ENCODE assay signal across 22 mouse cellular contexts in the genomic region with DNA sequence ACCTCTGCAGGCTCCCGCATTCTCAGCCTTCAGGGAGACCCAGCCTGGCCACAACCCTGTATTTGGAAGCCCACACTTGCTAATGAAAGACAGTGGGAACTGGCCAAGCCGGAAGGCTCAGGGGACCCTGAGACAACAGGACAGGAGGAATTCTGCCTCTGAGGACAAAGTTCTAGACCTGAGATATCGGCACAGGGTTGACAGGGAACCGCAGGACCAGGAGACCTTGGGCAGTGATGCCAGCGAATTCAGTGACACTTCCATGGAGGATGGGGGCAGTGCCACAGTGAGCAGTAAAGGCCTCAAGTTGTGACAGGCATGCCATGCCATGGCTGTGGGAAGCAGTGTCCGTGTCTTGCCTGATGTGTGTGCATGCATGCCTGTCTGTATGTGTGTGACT. TPM values are rescaled to one million over a fixed set of nuclear protein-coding genes. Genes with fewer than 3 reads are reported as not detected.
"Had no signal": no experiment of that assay in that cellular context is flagged by ENCODE, and none has a peak within 500 bp of the region (broad histone marks: within the 10 kb centered on the region; RNA-seq: fewer than 3 reads in every experiment).

No protein-coding gene starts in this region.

- H3K9me3 ChIP-seq: neural tube, embryonic 12.5 days; neural tube, embryonic 13.5 days; neural tube, embryonic 15.5 days; stomach, embryonic 15.5 days had no signal

- H3K27me3 ChIP-seq: neural tube, embryonic 12.5 days; neural tube, embryonic 13.5 days; neural tube, embryonic 15.5 days; stomach, embryonic 15.5 days had no signal

- DNase-seq: retina, postnatal 1 day; right cerebral cortex, adult 18-20 months; right cerebral cortex, postnatal 14 days; right cerebral cortex, postnatal 25 days; right cerebral cortex, postnatal 4 days; spleen, adult 18-20 months; thymus, adult 18-20 months; thymus, adult 2 months; thymus, postnatal 14 days; thymus, postnatal 25 days; thymus, postnatal 36 days; thymus, postnatal 4 days had no signal

- H3K4me1 ChIP-seq: neural tube, embryonic 12.5 days; neural tube, embryonic 13.5 days; neural tube, embryonic 15.5 days; stomach, embryonic 15.5 days had no signal

- H3K4me3 ChIP-seq: neural tube, embryonic 12.5 days; neural tube, embryonic 13.5 days; neural tube, embryonic 15.5 days; stomach, embryonic 15.5 days had no signal

- H3K27ac ChIP-seq: neural tube, embryonic 12.5 days; neural tube, embryonic 13.5 days; neural tube, embryonic 15.5 days; stomach, embryonic 15.5 days; stomach, postnatal 0 days had no signal

RNA-seq across cellular contexts. Expression of a gene that starts 6.9 kb away (rescaled TPM):
- total RNA-seq: neutrophil, adult 5-6 weeks had no signal

RNA-seq across cellular contexts. Expression of a gene that starts 12.6 kb away (rescaled TPM):
- total RNA-seq: neutrophil, adult 5-6 weeks had no signal
- polyA plus RNA-seq: small intestine, adult 2 months; spleen, adult 2 months; thymus, adult 2 months had no signal

RNA-seq across cellular contexts. Expression of a gene that starts 43.2 kb away (rescaled TPM):
- total RNA-seq: neutrophil, adult 5-6 weeks had no signal
- polyA plus RNA-seq: neural tube, embryonic 11.5 days had no signal

RNA-seq across cellular contexts. Expression of a gene that starts 52.4 kb away (rescaled TPM):
- total RNA-seq: neutrophil, adult 5-6 weeks had no signal
- polyA plus RNA-seq: neural tube, embryonic 11.5 days; neural tube, embryonic 14.5 days had no signal
